Mouse (Mus musculus): ENCODE data around the gene Prm3. TPM values are rescaled to one million over a fixed set of nuclear protein-coding genes. Genes with fewer than 3 reads are reported as not detected.
"Not testable (repeated sequence)": the region's sequence is repeated elsewhere in the genome, so short reads cannot be mapped to it uniquely, and the experiment has no call there.

Gene Prm3
- polyA plus RNA-seq, 1 experiment from 2014 or later: not detected

DNA sequence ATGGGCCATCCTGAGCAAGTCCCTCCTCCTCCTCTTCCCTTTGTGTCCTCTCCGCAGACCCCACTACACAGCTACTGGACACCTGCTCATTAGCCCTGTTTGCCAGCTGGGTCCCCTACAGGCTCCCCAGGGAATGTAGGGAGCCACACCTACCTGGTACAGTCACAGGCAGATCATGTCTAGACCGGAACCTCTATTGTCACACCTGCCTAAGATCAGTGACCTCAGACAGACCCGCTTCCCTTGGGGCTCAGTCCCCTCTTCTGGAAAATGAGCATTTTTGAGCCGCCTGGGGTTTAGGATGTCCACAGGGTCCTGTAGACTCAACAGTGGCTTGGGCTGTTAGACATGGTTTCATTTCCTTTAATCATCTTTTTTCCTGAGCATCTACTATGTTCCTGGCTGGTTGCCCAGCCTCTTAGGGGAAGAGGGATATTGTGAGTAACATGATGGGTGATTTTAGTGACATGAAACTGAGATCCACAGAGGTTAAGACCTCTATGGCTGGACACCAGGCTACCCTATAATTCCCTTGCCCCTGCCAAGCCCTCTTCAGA, 27.9 kb upstream of the Prm3 start:
- Histone ChIP-seq H3K27ac (no peak overlapping the region), H3K79me2 (ENCODE audit: inconsistent target) (no peaks in the 10 kb centered on the region), H3K4me3 (ENCODE audit: inconsistent target) (no peak overlapping the region), H3K36me3 (ENCODE audit: inconsistent target) (no peaks in the 10 kb centered on the region)
- WGBS (ENCODE audit: missing documents): 78% methylated on average over 4 of the region's 4 CpGs

DNA sequence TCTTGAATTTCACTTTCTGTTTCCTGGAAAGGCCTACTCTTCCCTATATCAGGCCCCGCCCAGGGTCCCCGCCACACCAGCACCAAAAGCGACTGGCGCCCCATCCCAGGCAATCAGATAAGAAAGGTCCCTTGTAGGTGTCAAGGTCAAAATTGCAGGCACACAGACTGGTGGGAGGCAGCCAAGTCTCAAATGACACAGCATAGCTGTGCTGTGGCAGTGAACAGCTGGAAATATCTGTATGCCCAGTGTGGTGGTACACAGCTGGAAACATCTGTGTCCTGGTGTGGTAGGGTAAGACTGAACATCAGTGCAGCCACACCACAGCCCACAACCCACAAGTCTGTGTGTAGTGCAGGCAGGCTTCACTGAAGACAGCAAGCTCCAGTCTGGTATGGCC, 24.1 kb upstream of the Prm3 start:
- WGBS (ENCODE audit: missing documents): 96% methylated on average over 4 of the region's 4 CpGs
- Histone ChIP-seq H3K36me3 (ENCODE audit: inconsistent target) (no peaks in the 10 kb centered on the region), H3K27ac (no peak overlapping the region), H3K79me2 (ENCODE audit: inconsistent target) (no peaks in the 10 kb centered on the region), H3K4me3 (ENCODE audit: inconsistent target) (no peak overlapping the region)

DNA sequence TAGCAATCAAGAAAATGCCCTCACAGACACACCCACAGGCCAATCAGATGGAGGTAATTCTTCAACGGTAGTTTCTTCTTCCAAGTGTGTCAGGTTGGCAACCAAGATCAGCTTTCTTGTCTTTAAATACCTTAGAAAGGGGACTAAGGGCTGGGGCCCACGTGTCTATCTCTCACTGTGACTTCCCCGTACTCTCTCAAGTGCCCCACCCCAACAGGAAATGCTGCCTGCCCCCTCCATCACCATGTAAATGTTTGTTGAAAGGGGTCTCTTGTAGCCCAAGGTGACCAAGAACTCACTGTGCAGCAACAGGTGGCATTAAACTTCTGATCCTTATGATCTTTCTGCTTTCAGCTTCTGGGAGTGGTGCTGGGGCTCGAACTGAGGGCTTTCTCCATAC, 23.0 kb upstream of the Prm3 start:
- Histone ChIP-seq H3K27ac (no peak overlapping the region), H3K79me2 (ENCODE audit: inconsistent target) (no peaks in the 10 kb centered on the region), H3K36me3 (ENCODE audit: inconsistent target) (no peaks in the 10 kb centered on the region), H3K4me3 (ENCODE audit: inconsistent target) (no peak overlapping the region)
- WGBS (ENCODE audit: missing documents): 91% methylated on average over 4 of the region's 4 CpGs

DNA sequence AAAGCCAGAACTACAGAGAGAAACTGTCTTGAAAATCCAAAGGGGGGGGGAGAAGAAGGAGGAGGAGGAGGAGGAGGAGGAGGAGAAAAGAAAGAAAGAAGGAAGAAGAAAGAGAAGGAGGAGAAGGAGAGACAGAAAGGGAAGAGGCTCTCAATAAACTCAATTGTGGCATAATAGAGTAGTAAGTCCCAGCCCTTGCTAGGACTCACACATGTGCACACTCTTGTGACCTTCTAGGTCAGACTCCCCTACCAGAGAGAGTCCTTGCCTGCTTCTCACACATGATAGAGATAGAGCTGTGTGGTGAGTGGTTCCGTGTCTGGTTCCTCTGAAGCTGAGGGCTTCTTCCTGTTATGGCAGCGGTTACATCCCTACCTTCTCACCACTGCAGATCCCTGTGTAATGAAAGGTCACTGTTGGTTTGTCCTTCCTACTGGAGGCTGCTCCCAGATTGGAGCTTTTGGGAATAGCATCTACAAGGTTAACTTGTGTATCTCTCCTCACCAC, 22.2 kb upstream of the Prm3 start, which contains the start of gene Gm11172:
Gene Gm11172, plus strand, starts transcription at position 51 of the 507 bp plus-strand sequence.
- Histone ChIP-seq H3K27ac (no peak within 1 kb of the TSS), H3K79me2 (ENCODE audit: inconsistent target) (no peaks in the 10 kb centered on the region), H3K4me3 (ENCODE audit: inconsistent target) (no peak within 1 kb of the TSS), H3K36me3 (ENCODE audit: inconsistent target) (no peaks in the 10 kb centered on the region)
- 48% methylated on average over 2 of the region's 2 CpGs for WGBS (ENCODE audit: missing documents)

DNA sequence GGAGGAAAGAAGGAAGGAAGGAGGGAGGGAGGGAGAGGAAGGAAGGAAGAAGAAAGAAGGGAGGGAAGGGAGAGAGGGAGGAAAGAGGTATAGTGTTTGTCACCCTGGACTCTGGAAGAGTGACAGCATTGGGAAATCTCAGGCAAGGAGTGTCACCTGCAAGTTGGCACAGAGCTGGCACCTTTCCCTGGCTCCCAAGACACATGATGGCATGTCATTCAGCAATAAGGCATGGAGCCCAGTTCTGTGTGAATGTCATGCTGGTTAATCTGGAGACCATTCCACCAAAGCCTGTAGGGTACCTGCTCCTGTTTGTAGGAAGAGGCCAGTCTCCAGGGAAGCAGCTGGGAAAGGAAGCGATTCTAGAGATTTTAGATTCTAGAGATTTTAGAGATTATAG, 19.7 kb upstream of the Prm3 start:
- Histone ChIP-seq H3K79me2 (ENCODE audit: inconsistent target) (no peaks in the 10 kb centered on the region), H3K27ac (no peak overlapping the region), H3K4me3 (ENCODE audit: inconsistent target) (no peak overlapping the region), H3K36me3 (ENCODE audit: inconsistent target) (no peaks in the 10 kb centered on the region)
- WGBS (ENCODE audit: missing documents): 100% methylated on average over 1 of the region's 1 CpGs

DNA sequence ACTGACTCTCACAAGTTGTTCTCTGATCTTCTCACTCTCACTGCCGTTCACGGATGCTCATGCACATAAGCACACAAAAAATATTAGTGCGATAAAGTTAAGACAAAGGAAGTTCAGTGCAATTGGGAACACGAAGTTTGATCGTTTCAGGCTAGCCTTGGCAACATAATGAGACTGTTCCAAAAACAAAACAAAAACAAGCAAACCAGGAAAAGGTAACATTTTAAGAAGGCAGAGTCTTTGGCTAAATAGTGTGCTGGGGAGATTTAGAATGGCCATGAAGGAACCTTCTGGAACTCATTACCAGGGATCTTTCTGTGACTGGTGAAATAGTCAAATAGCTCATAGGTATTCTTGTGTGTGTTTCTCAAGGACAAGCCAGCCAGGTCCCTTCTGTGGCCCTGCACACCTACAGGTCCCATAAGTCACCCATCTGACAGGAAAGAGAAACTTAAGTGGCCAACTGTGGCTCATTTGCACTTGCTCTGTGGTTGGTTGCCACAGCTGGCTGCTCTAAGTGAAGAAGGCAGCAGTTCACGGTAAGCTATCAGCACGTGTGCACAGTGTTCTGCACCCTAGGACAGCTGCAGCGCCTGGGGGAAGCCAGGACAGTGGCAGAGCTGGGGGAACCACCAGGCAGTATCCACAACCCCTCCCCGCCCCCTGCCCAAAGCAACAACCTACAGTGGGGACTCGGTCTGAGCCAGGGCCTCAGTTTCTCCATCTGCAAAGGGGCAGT, 15.2 kb upstream of the Prm3 start, which contains the start of gene Prm1:
Gene Prm1, minus strand, starts transcription at position 51 of the 739 bp plus-strand sequence.
- WGBS (ENCODE audit: missing documents): 73% methylated on average over 9 of the region's 10 CpGs
- H3K27ac ChIP-seq: no peak within 1 kb of the TSS

DNA sequence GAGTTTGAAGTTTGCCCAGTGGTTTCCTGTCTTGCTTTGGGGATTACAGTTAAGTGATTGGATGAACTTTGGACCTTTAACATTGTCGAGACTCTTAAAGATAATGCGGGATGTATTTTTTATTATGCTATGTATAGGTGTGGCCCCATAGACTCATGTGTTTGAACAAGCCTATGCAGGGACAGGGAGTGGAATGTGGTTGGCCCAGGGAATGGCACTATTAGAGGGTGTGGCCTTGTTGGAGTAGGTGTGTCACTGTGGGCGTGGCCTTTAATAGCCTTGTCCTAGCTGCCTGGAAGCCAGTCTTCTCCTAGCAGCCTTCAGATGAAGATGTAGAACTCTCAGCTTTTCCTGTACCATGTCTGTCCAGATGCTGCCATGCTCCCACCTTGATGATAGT, 11.7 kb upstream of the Prm3 start:
- 92% methylated on average over 3 of the region's 3 CpGs for WGBS (ENCODE audit: missing documents)

More for the DNA sequence above, 15.2 kb upstream of the Prm3 start, which contains the start of gene Prm1:
- Histone ChIP-seq H3K4me3 (ENCODE audit: inconsistent target) (no peak within 1 kb of the TSS), H3K79me2 (ENCODE audit: inconsistent target) (no peaks in the 10 kb centered on the region), H3K36me3 (ENCODE audit: inconsistent target) (no peaks in the 10 kb centered on the region)

DNA sequence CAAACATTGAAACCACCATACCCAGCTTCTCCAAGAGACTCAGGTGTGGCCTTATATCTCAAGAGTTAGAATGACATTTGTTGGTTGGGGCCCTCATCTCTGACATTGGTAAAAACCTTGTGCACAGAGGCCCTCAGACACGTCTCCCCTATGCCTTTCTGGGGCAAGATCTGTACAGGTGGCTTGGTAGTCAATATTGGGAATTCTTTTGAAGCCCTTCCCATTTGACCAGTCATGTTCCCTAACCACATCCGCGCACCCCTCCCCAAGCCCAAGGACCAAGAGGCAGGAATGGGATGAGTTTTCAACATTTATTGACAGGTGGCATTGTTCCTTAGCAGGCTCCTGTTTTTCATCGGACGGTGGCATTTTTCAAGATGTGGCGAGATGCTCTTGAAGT, 5.3 kb upstream of the Prm3 start, which contains the start of gene Prm2:
Gene Prm2, minus strand, starts transcription at position 101 of the 400 bp plus-strand sequence.
- Histone ChIP-seq H3K27ac (no peak within 1 kb of the TSS), H3K79me2 (ENCODE audit: inconsistent target) (no peaks in the 10 kb centered on the region), H3K36me3 (ENCODE audit: inconsistent target) (no peaks in the 10 kb centered on the region), H3K4me3 (ENCODE audit: inconsistent target) (no peak within 1 kb of the TSS)
- WGBS (ENCODE audit: missing documents): 95% methylated on average over 6 of the region's 6 CpGs

More for the DNA sequence above, 11.7 kb upstream of the Prm3 start:
- H3K79me2 ChIP-seq (ENCODE audit: inconsistent target); H3K27ac ChIP-seq; H3K4me3 ChIP-seq (ENCODE audit: inconsistent target); H3K36me3 ChIP-seq (ENCODE audit: inconsistent target): not testable (repeated sequence)

DNA sequence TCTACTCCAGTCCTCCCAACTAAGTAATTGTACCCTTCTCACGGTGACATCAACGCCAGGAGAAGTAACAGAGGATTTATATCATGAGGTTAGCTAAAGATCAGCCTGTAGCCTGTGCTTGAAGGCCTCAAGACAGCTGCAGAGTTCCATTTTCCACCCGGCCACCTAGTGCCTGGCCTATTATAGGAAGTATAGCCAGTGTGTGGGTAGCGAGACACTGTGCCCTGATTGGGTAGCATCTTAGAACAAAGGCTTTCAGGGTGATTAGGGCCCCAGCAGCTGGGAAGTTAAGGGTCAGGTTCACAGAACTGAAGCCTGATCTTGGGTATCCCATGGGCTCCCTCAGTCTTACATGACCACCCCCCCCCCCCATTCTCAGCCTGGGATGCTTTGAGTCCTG, 1.8 kb downstream of the Prm3 start:
- Histone ChIP-seq H3K79me2 (ENCODE audit: inconsistent target) (no peaks in the 10 kb centered on the region), H3K4me3 (ENCODE audit: inconsistent target) (no peak overlapping the region), H3K27ac (no peak overlapping the region), H3K36me3 (ENCODE audit: inconsistent target) (no peaks in the 10 kb centered on the region)
- WGBS (ENCODE audit: missing documents): 95% methylated on average over 4 of the region's 4 CpGs

DNA sequence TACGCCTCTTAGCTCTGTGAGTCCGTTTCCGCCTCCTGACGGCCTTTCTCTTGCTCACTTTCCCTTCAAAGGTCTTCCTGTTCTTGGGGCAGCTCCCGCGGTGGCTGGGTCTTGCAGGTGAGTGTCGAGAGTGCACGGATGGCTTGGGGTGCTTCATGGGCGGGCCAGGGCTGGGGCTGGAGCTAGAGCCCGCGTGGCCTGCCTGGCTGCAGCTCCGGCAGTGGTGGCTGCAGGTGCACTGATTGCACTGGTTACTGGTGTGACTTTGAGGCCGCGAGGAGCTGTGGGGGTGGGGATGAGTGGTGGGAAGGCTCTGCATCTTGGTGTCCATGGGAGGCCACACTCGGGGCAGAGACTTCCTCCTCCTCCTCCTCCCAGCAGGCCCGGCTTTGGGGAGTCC, 2.4 kb downstream of the Prm3 start, which contains the start of gene Tnp2:
Gene Tnp2, minus strand, starts transcription at position 390 of the 400 bp plus-strand sequence.
- WGBS (ENCODE audit: missing documents): 76% methylated on average over 13 of the region's 16 CpGs
- Histone ChIP-seq H3K79me2 (ENCODE audit: inconsistent target) (no peaks in the 10 kb centered on the region), H3K27ac (no peak within 1 kb of the TSS), H3K4me3 (ENCODE audit: inconsistent target) (no peak within 1 kb of the TSS), H3K36me3 (ENCODE audit: inconsistent target) (no peaks in the 10 kb centered on the region)

DNA sequence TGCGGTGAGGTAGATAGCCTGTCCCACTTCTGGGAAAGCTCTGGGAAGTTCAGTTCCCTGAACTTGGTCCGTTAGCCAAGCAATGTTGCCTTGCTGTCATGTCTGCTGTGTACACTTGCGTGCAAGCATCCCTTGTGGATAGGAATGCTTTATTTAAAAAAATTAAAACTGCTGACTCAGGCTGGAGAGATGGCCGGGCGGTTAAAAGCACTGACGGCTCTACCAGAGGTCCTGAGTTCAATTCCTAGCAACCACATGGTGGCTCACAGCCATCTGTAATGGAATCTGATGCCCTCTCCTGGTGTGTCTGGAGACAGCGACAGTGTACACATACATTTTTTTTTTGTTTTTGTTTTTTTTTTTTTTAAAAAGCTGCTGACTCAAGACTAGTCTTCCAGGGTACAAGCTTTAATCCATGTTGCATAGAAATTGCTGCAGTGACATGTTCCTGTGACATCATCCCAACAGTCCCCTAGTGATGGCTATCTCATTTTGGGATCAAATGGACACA, 3.1 kb downstream of the Prm3 start:
- H3K36me3 ChIP-seq (ENCODE audit: inconsistent target): no peaks in the 10 kb centered on the region
- no peaks in the 10 kb centered on the region for H3K79me2 ChIP-seq (ENCODE audit: inconsistent target)
- H3K27ac ChIP-seq: no peak overlapping the region
- WGBS (ENCODE audit: missing documents): 85% methylated on average over 7 of the region's 7 CpGs
- H3K4me3 ChIP-seq (ENCODE audit: inconsistent target): no peak overlapping the region

DNA sequence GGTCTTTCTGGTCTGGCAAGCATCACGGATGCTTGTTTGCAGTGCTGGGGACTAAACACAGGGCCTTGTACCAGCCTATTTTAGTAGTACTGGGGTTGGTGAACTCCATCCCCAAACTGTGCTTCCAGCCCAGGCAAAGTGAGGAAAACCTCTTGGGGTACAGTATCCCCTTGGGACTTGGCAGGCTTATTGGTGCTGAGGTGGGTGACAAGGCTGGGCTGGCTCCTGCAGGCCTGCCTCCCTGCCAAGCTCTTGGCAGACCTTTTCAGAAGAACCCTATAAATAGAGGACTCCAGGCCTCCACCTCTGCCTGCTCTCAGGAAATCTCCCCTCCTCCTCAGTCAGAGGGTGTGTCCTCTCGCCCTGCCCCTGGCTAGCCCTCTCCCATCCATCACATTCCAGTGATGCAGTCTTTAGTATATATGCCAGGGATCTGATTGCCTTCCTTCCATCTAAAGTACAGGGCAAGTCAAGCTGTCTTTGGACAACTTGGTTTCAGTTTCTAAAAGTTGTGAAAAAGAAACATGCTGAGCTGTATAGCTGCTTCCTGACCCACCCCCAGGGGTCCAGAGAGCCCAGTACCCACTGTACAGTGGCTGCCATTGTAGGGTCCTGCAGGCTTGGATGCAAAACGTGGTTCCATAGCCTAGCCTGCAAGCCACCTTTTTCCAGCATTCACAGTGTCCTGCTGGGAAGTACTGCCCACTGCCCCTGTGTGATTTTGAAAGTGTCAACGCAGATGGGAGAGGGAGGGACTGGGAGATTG, 3.7 kb downstream of the Prm3 start:
- 68% methylated on average over 3 of the region's 4 CpGs for WGBS (ENCODE audit: missing documents)
- Histone ChIP-seq H3K36me3 (ENCODE audit: inconsistent target) (no peaks in the 10 kb centered on the region), H3K4me3 (ENCODE audit: inconsistent target) (no peak overlapping the region), H3K27ac (no peak overlapping the region), H3K79me2 (ENCODE audit: inconsistent target) (no peaks in the 10 kb centered on the region)

DNA sequence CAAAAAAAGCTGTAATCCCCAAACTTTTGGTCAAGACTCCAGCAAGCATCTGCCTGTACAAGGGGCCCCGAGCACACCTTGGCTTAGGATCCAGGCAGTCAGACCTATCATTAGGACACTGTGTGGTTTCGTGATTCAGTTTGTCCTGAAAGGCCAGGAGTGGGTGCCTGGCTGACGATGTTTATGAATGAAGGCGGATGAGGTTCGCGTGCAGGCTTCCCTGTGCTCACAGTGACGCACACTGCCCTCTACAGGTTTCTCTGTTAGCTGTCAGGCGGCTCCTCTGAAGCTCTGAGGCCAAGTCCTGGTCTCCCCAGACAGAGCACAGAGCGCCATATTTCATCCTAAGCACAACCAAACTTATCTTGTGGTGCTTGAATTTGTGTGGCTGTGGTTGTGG, 4.4 kb downstream of the Prm3 start:
- WGBS (ENCODE audit: missing documents): 3% methylated on average over 9 of the region's 9 CpGs
- H3K4me3 ChIP-seq (ENCODE audit: inconsistent target): peak overlapping the region; percentile 48; the same call in 1 of the 2 replicates
- H3K27ac ChIP-seq: peak overlapping the region; percentile 82
- H3K79me2 ChIP-seq (ENCODE audit: inconsistent target): no peaks in the 10 kb centered on the region
- no peaks in the 10 kb centered on the region for H3K36me3 ChIP-seq (ENCODE audit: inconsistent target)

DNA sequence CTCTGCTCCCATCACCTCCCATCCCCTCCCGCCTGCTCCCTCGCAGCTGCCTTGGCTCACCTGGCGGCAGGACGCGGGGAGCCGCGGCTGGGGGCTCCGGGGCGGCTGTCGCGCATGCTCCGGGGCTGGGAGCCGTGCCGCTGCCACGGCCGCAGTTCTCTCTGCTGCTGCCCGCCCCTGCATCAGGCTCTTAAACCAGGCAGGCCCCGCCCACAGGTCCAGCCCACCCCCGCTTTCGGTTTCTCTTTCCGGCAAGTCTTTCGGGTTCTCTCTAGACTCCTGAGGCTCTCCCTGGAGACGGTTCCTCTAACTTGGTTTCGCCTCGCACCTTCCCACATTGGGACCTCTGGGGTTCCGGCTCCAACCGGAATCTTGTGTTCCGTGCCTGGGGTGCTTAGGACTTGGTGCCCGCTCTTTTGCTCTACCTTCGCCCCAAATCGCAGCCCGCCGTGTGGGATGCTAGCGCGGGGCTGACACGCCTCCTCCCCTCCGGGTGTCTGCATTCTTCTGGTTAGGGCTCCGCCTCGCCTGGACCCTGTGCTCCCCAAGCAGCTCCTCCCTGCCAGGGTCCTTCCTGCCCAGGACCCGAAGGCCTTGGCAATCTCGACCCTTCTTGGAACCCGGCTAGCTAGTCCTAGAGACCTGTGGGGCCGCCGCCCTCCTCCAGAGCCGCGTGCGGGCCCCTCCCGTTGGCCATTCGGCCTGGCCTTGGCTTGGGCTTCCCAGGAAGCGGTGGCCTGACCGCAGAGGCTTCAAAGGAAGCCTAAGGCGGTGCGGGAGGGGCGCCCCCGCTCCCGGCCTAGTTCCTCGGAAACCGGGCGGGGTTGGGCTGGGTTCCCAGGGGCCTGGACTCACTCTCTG, 5.1 kb downstream of the Prm3 start, which contains the start of gene Socs1:
Gene Socs1, minus strand, starts transcription at position 166 of the 861 bp plus-strand sequence.
- Histone ChIP-seq H3K79me2 (ENCODE audit: inconsistent target) (no peaks in the 10 kb centered on the region), H3K36me3 (ENCODE audit: inconsistent target) (no peaks in the 10 kb centered on the region), H3K4me3 (ENCODE audit: inconsistent target) (peak within 1 kb of the TSS; percentile 48), H3K27ac (peak within 1 kb of the TSS; percentile 82)
- WGBS (ENCODE audit: missing documents): under 1% methylated on average over 59 of the region's 59 CpGs

Data from macrophage (primary cell).